Mouse (Mus musculus) MEL (cell line): Measurements from ENCODE around the gene Nr5a1. TPM values are rescaled to one million over a fixed set of nuclear protein-coding genes. Genes with fewer than 3 reads are reported as not detected.

Experiments used
- DNase-seq: peaks from one replicate; pipeline ENCODE4 v3.0.0; 2011; ENCODE audit warnings: low read depth, low spot score
- H3K27ac ChIP-seq: 2 replicates; pipeline ENCODE4 v1.5.1; 2012; ENCODE audit warnings: low read depth, mild to moderate bottlenecking, control low read depth, low read length, moderate library complexity; ENCODE audit not compliant: control insufficient read depth
- H3K27me3 ChIP-seq, 2 experiments: fragments of 150-350 bp in 1 of 2; sonication (generic) in 1 of 2; 2 replicates each; pipeline ENCODE4 v1.6.1; 2012; ENCODE audit warnings: low read length in 2 of 2, mild to moderate bottlenecking in 2 of 2, improper control_type of control experiment in 1 of 2, moderate library complexity in 1 of 2; ENCODE audit not compliant: insufficient read depth in 2 of 2, control insufficient read depth in 1 of 2
- H3K36me3 ChIP-seq, 2 experiments: 2 replicates each; pipeline ENCODE4 v1.6.1; 2012 to 2014; ENCODE audit warnings: low read length in 2 of 2, improper control_type of control experiment in 1 of 2, inconsistent platforms in 1 of 2, mild to moderate bottlenecking in 1 of 2; ENCODE audit not compliant: insufficient read depth in 2 of 2, control insufficient read depth in 1 of 2
- H3K4me1 ChIP-seq, 2 experiments: fragments of 150-350 bp in 1 of 2; sonication (generic) in 1 of 2; 2 replicates each; pipeline ENCODE4 v1.6.1; 2012; ENCODE audit warnings: low read length in 2 of 2, improper control_type of control experiment in 1 of 2, mild to moderate bottlenecking in 1 of 2; ENCODE audit not compliant: insufficient read depth in 2 of 2, control insufficient read depth in 1 of 2
- H3K4me3 ChIP-seq, 2 experiments: fragments of 150-350 bp in 1 of 2; sonication (generic) in 1 of 2; 2 replicates each; pipeline ENCODE4 v1.5.1; 2012; ENCODE audit warnings: low read depth in 2 of 2, low read length in 2 of 2, mild to moderate bottlenecking in 2 of 2, moderate library complexity in 2 of 2, control low read depth in 1 of 2, improper control_type of control experiment in 1 of 2; ENCODE audit not compliant: control insufficient read depth in 1 of 2, insufficient read depth in 1 of 2
- H3K79me2 ChIP-seq: 2 replicates; pipeline ENCODE4 v1.6.1; 2012; ENCODE audit warnings: mild to moderate bottlenecking, low read length, moderate library complexity; ENCODE audit not compliant: control insufficient read depth, poor library complexity, insufficient read depth
- H3K9ac ChIP-seq: 2 replicates; pipeline ENCODE4 v1.6.1; 2012; ENCODE audit warnings: low read depth, mild to moderate bottlenecking, control low read depth, low read length, moderate library complexity; ENCODE audit not compliant: control insufficient read depth, poor library complexity, severe bottlenecking
- H3K9me3 ChIP-seq: fragments of 150-350 bp; sonication (generic); replicated peaks from 2 replicates; pipeline ENCODE4 v1.6.1; 2012; ENCODE audit warnings: mild to moderate bottlenecking, low read length, improper control_type of control experiment, moderate library complexity; ENCODE audit not compliant: insufficient read depth
- CHD1 ChIP-seq: IDR thresholded peaks from 2 replicates; pipeline ENCODE4 v1.6.1; 2012; ENCODE audit warnings: low read depth, mild to moderate bottlenecking, inconsistent platforms, low read length, improper control_type of control experiment
- CHD2 ChIP-seq: IDR thresholded peaks from 2 replicates; pipeline ENCODE4 v1.6.1; 2011; ENCODE audit warnings: low read length, improper control_type of control experiment
- ELF1 ChIP-seq: IDR thresholded peaks from 2 replicates; pipeline ENCODE4 v1.6.1; 2014; ENCODE audit warnings: low read depth, mild to moderate bottlenecking, inconsistent platforms, low read length, improper control_type of control experiment, moderate library complexity
- EP300 ChIP-seq, 2 experiments: IDR thresholded peaks; 2 replicates each; pipeline ENCODE4 v1.6.1; 2011; ENCODE audit warnings: improper control_type of control experiment in 2 of 2, low read length in 2 of 2, low read depth in 1 of 2, mild to moderate bottlenecking in 1 of 2
- GABPA ChIP-seq: IDR thresholded peaks from 2 replicates; pipeline ENCODE4 v1.6.1; 2012; ENCODE audit warnings: low read depth, mild to moderate bottlenecking, inconsistent platforms, low read length, improper control_type of control experiment, moderate library complexity
- GATA1 ChIP-seq: IDR thresholded peaks from 2 replicates; pipeline ENCODE4 v1.6.1; 2011; ENCODE audit warnings: low read depth, low read length, improper control_type of control experiment
- JUND ChIP-seq: IDR thresholded peaks from 2 replicates; pipeline ENCODE4 v1.6.1; 2011; ENCODE audit warnings: low read depth, mild to moderate bottlenecking, improper control_type of control experiment, low read length
- MAZ ChIP-seq: IDR thresholded peaks from 2 replicates; pipeline ENCODE4 v1.6.1; 2012; ENCODE audit warnings: low read depth, mild to moderate bottlenecking, inconsistent platforms, low read length, improper control_type of control experiment
- MEF2A ChIP-seq: IDR thresholded peaks from 2 replicates; pipeline ENCODE4 v1.6.1; 2014; ENCODE audit warnings: low read depth, mild to moderate bottlenecking, inconsistent platforms, low read length, improper control_type of control experiment; ENCODE audit not compliant: poor library complexity, insufficient replicate concordance, severe bottlenecking; ENCODE audit errors: extremely low read depth
- MXI1 ChIP-seq: IDR thresholded peaks from 2 replicates; pipeline ENCODE4 v1.6.1; 2011; ENCODE audit warnings: mild to moderate bottlenecking, low read depth, low read length, improper control_type of control experiment
- MYC ChIP-seq: IDR thresholded peaks from 2 replicates; pipeline ENCODE4 v1.6.1; 2011; ENCODE audit warnings: low read depth, mild to moderate bottlenecking, low read length, improper control_type of control experiment, moderate library complexity
- NELFE ChIP-seq: IDR thresholded peaks from 2 replicates; pipeline ENCODE4 v1.6.1; 2011; ENCODE audit warnings: low read depth, low read length, improper control_type of control experiment
- NRF1 ChIP-seq: IDR thresholded peaks from 2 replicates; pipeline ENCODE4 v1.6.1; 2014; ENCODE audit warnings: low read depth, mild to moderate bottlenecking, inconsistent platforms, low read length, improper control_type of control experiment, moderate library complexity; ENCODE audit not compliant: poor library complexity, insufficient read depth, severe bottlenecking
- POLR2AphosphoS2 ChIP-seq: IDR thresholded peaks from 2 replicates; pipeline ENCODE4 v1.6.1; 2011; ENCODE audit warnings: low read length, improper control_type of control experiment
- POLR2AphosphoS5 ChIP-seq: IDR thresholded peaks from 2 replicates; pipeline ENCODE4 v1.6.1; 2012; ENCODE audit warnings: low read depth, borderline replicate concordance, mild to moderate bottlenecking, inconsistent platforms, low read length, moderate library complexity, mixed read lengths
- RAD21 ChIP-seq: IDR thresholded peaks from 2 replicates; pipeline ENCODE4 v1.6.1; 2011; ENCODE audit warnings: mild to moderate bottlenecking, low read depth, low read length, improper control_type of control experiment
- SMC3 ChIP-seq: IDR thresholded peaks from 2 replicates; pipeline ENCODE4 v1.6.1; 2011; ENCODE audit warnings: low read depth, low read length, improper control_type of control experiment
- TBP ChIP-seq: IDR thresholded peaks from 2 replicates; pipeline ENCODE4 v1.8.0; 2011; ENCODE audit warnings: low read depth, low read length, improper control_type of control experiment
- USF1 ChIP-seq: IDR thresholded peaks from 2 replicates; pipeline ENCODE4 v1.6.1; 2014; ENCODE audit warnings: low read depth, mild to moderate bottlenecking, inconsistent platforms, low read length, improper control_type of control experiment, moderate library complexity
- USF2 ChIP-seq, 2 experiments: IDR thresholded peaks; 2 replicates each; pipeline ENCODE4 v1.6.1; 2011 to 2012; ENCODE audit warnings: improper control_type of control experiment in 2 of 2, low read length in 2 of 2, borderline replicate concordance in 1 of 2, inconsistent platforms in 1 of 2, low read depth in 1 of 2, mild to moderate bottlenecking in 1 of 2; ENCODE audit not compliant: insufficient read depth in 1 of 2
- ZC3H11A ChIP-seq: IDR thresholded peaks from 2 replicates; pipeline ENCODE4 v1.6.1; 2012; ENCODE audit warnings: low read depth, mild to moderate bottlenecking, inconsistent platforms, low read length, improper control_type of control experiment
- ZMIZ1 ChIP-seq: IDR thresholded peaks from 2 replicates; pipeline ENCODE4 v1.6.1; 2012; ENCODE audit warnings: low read depth, mild to moderate bottlenecking, inconsistent platforms, low read length, improper control_type of control experiment, moderate library complexity
- polyA plus RNA-seq, 2 experiments: library from polyadenylated mRNA; stranded (reverse) in 1 of 2; unstranded in 1 of 2; fragments of >175 nt in 1 of 2; fragments of >200 nt in 1 of 2; gene quantifications; 2 replicates each; pipeline versions ENCODE4 v1.2.1 to v1.2.4; 2012; ENCODE audit warnings: low replicate concordance in 2 of 2, low read depth in 1 of 2; ENCODE audit not compliant: insufficient read length in 2 of 2, insufficient read depth in 1 of 2, missing spikeins in 1 of 2
- total RNA-seq: library from RNA; depleted of rRNA; stranded (reverse); fragments of 300-350 nt; gene quantifications from 2 replicates; pipeline ENCODE4 v1.2.3, GENCODE M21; 2012

Gene Nr5a1
- total and polyA plus RNA-seq, 3 experiments = not detected

GRCm38 (mm10) chr2:38730331-38730827 is 16.0 kb upstream of the Nr5a1 start:
- no peaks in the 10 kb centered on the region for H3K79me2 ChIP-seq
- no peaks in the 10 kb centered on the region for H3K36me3 ChIP-seq
- no peak for DNase-seq
- no peak overlapping the region for H3K27ac ChIP-seq
- no peaks in the 10 kb centered on the region for H3K27me3 ChIP-seq
- H3K4me1 ChIP-seq = no peaks in the 10 kb centered on the region
- no peak overlapping the region for H3K4me3 ChIP-seq
- H3K9ac ChIP-seq = no peak overlapping the region
- TF ChIP-seq MEF2A = no peak
- no peak for TF ChIP-seq NRF1
- no peak for TF ChIP-seq USF1
- no peak for TF ChIP-seq CHD1
- no peak for TF ChIP-seq JUND
- TF ChIP-seq GABPA = no peak
- TF ChIP-seq ELF1 = no peak
- TF ChIP-seq SMC3 = no peak
- no peak for TF ChIP-seq TBP
- no peak for TF ChIP-seq MAZ
- TF ChIP-seq MYC = no peak
- no peak for TF ChIP-seq ZC3H11A
- TF ChIP-seq USF2 (IDR thresholded peaks at IDR 0.05; ENCODE audit: borderline replicate concordance in 1 of 2, insufficient read depth in 1 of 2, low read depth in 1 of 2, low read length in 2 of 2) = no peak
- TF ChIP-seq EP300 (IDR thresholded peaks at IDR 0.05; ENCODE audit: low read depth in 1 of 2, low read length in 2 of 2) = no peak
- no peak for TF ChIP-seq MXI1
- TF ChIP-seq CHD2 = no peak
- TF ChIP-seq POLR2AphosphoS2 = no peak
- TF ChIP-seq RAD21 = no peak
- no peak for TF ChIP-seq ZMIZ1
- H3K9me3 ChIP-seq = no peaks in the 10 kb centered on the region

GRCm38 (mm10) chr2:38725427-38725826 is 11.1 kb upstream of the Nr5a1 start:
- no peak for DNase-seq
- no peak overlapping the region for H3K4me3 ChIP-seq
- H3K4me1 ChIP-seq = no peaks in the 10 kb centered on the region
- no peak overlapping the region for H3K9ac ChIP-seq
- no peaks in the 10 kb centered on the region for H3K9me3 ChIP-seq
- H3K36me3 ChIP-seq = no peaks in the 10 kb centered on the region
- no peaks in the 10 kb centered on the region for H3K79me2 ChIP-seq
- TF ChIP-seq MAZ (no peak), EP300 (IDR thresholded peaks at IDR 0.05; ENCODE audit: low read depth in 1 of 2, low read length in 2 of 2) (no peak), NELFE (no peak), ELF1 (no peak), GATA1 (no peak), CHD1 (no peak), POLR2AphosphoS5 (no peak)
- H3K27ac ChIP-seq = no peak overlapping the region
- no peaks in the 10 kb centered on the region for H3K27me3 ChIP-seq
